Mouse (Mus musculus): ENCODE results near the gene Slc16a9. TPM values are rescaled to one million over a fixed set of nuclear protein-coding genes. Genes with fewer than 3 reads are reported as not detected.
"Not testable (repeated sequence)": the region's sequence is repeated elsewhere in the genome, so short reads cannot be mapped to it uniquely, and the experiment has no call there.

The Slc16a9 gene
- polyA plus RNA-seq, 1 experiment from 2014 or later = 7.2 TPM

DNA sequence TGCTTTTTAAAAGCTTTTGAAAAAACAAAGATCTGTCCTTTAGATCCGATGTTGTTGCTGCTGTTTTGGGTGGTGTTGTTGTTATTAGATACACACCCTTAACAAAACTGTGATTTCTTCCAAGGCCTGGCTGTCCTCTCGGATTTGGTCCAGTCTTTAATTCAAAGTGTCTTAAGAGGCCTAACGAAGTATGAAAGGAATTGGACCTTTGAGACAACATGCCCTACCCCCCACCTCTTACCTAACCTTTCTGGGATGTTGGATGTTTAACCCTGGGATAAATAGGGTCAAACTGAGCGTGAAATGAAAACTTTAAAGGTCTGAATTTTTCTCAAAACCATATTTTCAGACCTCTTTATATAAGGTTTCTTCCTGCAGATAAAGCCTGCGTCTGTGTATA lies 23.9 kb upstream of the Slc16a9 start:
- no peak overlapping the region for H3K9ac ChIP-seq
- H3K4me1 ChIP-seq = peaks cover 18% of the 10 kb centered on the region
- WGBS = 69% methylated on average over 5 of the region's 5 CpGs
- no peaks in the 10 kb centered on the region for H3K36me3 ChIP-seq
- ATAC-seq (ENCODE audit: borderline replicate concordance, extremely low read depth, low FRiP score, low TSS enrichment) = no peak
- no peaks in the 10 kb centered on the region for H3K27me3 ChIP-seq
- no peaks in the 10 kb centered on the region for H3K9me3 ChIP-seq
- no peak overlapping the region for H3K4me2 ChIP-seq
- H3K27ac ChIP-seq = no peak overlapping the region
- no peak overlapping the region for H3K4me3 ChIP-seq

DNA sequence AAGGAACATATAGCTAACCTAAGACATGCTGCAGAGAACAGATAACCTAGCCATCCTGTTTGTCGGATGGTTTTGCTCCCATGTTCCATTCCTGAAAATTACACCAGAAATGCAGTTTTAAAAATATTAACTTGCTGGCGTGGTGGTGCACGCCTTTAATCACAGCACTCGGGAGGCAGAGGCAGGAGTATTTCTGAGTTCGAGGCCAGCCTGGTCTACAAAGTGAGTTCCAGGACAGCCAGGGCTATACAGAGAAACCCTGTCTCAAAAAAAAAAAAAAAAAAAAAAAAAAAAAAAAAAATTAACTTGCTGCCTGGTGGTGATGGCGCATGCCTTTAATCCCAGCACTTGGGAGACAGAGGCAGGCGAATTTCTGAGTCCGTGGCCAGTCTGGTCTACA lies 22.7 kb upstream of the Slc16a9 start:
- not testable (repeated sequence) for H3K27ac ChIP-seq; H3K36me3 ChIP-seq; H3K27me3 ChIP-seq; H3K9ac ChIP-seq; H3K9me3 ChIP-seq; H3K4me2 ChIP-seq; ATAC-seq (ENCODE audit: borderline replicate concordance, extremely low read depth, low FRiP score, low TSS enrichment); H3K4me3 ChIP-seq
- WGBS = 90% methylated on average over 8 of the region's 8 CpGs
- H3K4me1 ChIP-seq = peaks cover 20% of the 10 kb centered on the region

DNA sequence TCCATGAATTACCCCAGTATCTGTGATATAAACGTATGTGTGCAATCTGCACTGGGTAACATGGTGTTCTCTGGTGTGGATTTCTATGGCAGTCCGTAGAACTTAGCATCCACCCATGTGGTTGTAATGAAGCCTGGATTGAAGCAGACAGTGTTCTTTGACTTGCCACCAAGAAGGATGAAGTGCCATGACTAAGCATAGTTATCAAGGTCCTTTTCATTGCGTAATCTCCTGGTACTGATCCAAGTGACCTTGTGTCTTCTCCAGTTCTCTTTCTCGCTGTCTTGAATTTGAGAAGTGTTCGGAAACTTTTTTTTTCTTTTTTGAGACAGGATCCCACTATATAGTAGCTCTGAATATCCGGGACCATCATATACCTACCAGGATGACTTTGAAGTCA lies 20.3 kb upstream of the Slc16a9 start:
- Histone ChIP-seq H3K4me1 (peaks cover 27% of the 10 kb centered on the region), H3K4me2 (no peak overlapping the region), H3K36me3 (no peaks in the 10 kb centered on the region), H3K27me3 (no peaks in the 10 kb centered on the region), H3K4me3 (no peak overlapping the region), H3K9me3 (no peaks in the 10 kb centered on the region), H3K27ac (no peak overlapping the region), H3K9ac (no peak overlapping the region)
- ATAC-seq (ENCODE audit: borderline replicate concordance, extremely low read depth, low FRiP score, low TSS enrichment) = no peak
- WGBS = 61% methylated on average over 6 of the region's 6 CpGs

DNA sequence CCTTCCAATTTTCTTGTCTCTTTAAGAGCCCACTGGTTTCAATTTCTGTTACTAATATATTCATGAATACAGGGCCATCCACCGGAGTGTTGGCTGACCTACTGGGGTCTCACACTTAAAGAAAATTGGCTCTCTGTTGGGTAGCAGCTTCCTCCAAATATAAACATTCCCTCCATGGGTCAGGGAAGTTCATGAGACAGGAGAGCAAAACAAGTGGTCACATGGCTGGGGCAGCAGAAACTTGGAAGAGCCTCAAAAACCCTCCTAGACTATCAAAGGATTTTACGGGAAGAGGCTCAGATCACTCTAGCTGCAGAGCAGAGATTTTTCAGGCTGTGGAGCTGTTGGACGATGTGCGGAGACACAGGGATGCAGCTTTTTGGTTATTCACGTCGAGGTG lies 19.1 kb upstream of the Slc16a9 start:
- H3K27ac ChIP-seq = peak overlapping the region; percentile 55; the same call in 1 of the 2 replicates

DNA sequence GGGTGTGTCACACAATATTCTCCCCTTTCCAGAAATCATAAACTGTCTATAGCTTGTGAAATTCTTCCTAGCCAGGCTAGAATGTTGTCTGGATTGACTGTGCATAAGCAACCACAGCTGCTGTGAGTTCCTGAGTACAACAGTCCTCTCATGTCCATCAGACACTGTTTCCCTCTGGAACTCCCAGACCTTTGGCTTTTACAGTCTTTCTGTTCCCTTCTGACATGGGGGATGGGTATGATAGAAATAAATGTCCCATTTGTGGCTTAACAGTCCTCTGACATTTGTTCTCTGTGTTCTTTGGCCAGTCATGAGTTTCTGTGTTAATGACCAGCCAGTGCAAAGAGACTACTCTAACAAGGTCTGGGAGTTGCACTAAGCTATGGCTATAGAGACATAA lies 18.3 kb upstream of the Slc16a9 start:
- no peaks in the 10 kb centered on the region for H3K27me3 ChIP-seq
- H3K9ac ChIP-seq = no peak overlapping the region
- no peaks in the 10 kb centered on the region for H3K9me3 ChIP-seq
- H3K4me3 ChIP-seq = no peak overlapping the region
- no peaks in the 10 kb centered on the region for H3K36me3 ChIP-seq
- H3K27ac ChIP-seq = peak overlapping the region; percentile 29; the same call in 1 of the 2 replicates
- peaks cover 27% of the 10 kb centered on the region for H3K4me1 ChIP-seq
- no peak overlapping the region for H3K4me2 ChIP-seq
- peak; percentile 79 for ATAC-seq (ENCODE audit: borderline replicate concordance, extremely low read depth, low FRiP score, low TSS enrichment)

More for the DNA sequence above, 19.1 kb upstream of the Slc16a9 start:
- Histone ChIP-seq H3K27me3 (no peaks in the 10 kb centered on the region), H3K4me1 (peaks cover 27% of the 10 kb centered on the region), H3K36me3 (no peaks in the 10 kb centered on the region), H3K9me3 (no peaks in the 10 kb centered on the region), H3K4me3 (no peak overlapping the region), H3K4me2 (no peak overlapping the region), H3K9ac (no peak overlapping the region)
- ATAC-seq (ENCODE audit: borderline replicate concordance, extremely low read depth, low FRiP score, low TSS enrichment) = peak; percentile 69
- 30% methylated on average over 6 of the region's 6 CpGs for WGBS

DNA sequence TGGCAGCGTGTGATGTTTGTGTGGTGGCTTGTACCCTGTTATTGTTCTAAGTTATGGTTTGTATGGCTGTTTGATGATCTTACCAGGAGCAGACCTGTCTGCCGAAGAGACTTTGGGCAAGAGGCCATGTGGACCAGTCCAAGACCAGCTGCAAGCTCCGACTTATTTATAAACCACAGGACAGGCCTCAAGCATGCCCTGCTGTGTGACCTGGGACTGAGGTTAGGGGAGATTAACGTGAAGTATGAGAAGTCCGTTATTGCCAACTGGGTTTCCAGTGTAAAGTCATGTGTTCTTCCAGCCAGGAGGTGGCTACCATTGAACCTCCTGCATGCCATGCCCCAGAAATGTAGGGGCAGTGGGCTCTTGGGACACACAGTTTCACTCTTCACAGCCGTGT lies 14.5 kb upstream of the Slc16a9 start:
- peaks cover 14% of the 10 kb centered on the region for H3K4me1 ChIP-seq
- H3K9me3 ChIP-seq = no peaks in the 10 kb centered on the region
- no peak overlapping the region for H3K4me3 ChIP-seq
- H3K27me3 ChIP-seq = no peaks in the 10 kb centered on the region
- no peaks in the 10 kb centered on the region for H3K36me3 ChIP-seq
- no peak overlapping the region for H3K27ac ChIP-seq
- WGBS = 66% methylated on average over 6 of the region's 6 CpGs
- no peak for ATAC-seq (ENCODE audit: borderline replicate concordance, extremely low read depth, low FRiP score, low TSS enrichment)
- H3K9ac ChIP-seq = no peak overlapping the region
- no peak overlapping the region for H3K4me2 ChIP-seq

DNA sequence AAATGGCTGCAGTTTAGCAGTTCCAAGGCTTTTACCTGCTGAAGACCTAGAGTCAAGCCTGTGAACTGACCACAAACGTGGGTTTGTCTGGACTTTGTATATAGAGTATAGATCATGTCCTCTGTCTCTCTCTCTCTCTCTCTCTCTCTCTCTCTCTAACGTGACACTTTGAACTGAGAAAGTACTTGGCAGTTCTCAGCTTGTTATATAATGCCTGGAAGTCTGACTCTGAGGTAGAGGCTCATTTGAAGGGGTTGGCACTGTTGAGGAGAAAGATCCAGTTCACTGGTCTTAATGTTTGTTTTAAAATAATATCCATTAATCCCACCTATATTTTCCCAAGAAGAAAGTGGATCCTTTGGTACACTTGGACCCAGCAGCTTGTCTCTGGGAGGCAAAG lies 7.0 kb upstream of the Slc16a9 start:
- no peak for ATAC-seq (ENCODE audit: borderline replicate concordance, extremely low read depth, low FRiP score, low TSS enrichment)
- no peaks in the 10 kb centered on the region for H3K36me3 ChIP-seq
- H3K4me2 ChIP-seq = no peak overlapping the region
- H3K27me3 ChIP-seq = 0 out of 2 replicates have a peak, but pooled peaks cover 2% of the 10 kb centered on the region
- no peak overlapping the region for H3K9ac ChIP-seq
- H3K4me3 ChIP-seq = no peak overlapping the region
- H3K4me1 ChIP-seq = no peaks in the 10 kb centered on the region
- no peaks in the 10 kb centered on the region for H3K9me3 ChIP-seq
- 47% methylated on average over 2 of the region's 2 CpGs for WGBS
- no peak overlapping the region for H3K27ac ChIP-seq

DNA sequence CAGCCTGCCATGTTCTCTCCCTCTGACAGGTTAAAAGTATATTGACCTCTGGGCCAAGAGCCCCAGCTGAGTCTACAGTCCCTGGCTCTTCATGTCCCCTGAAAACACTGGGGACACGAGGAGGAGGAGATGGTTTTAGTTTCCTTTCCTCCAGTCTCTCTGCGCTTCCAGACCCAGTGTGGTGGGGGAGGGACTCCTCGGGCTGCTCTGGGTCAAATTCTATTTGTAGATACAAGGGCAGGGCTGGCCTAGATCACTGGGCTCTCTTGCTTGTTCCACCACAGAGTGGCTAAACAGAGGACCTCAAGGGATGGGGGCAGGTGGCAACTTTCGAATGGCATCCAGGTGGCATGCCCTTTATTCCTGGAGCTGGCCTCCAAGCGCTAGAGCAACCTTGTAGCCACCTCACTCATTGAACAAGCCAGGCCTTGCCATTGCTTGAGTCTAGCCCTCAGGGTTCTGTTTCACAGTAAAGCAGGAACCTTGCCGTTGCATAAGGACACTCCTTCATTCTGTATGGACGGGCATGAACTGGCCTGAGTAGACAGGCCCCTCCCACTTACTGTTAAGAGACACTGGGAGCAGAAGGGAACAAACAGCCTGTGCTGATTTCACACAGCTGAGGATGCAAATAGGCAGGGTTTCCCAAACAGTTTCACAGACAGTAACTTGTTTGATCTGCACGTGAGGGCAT lies 2.0 kb upstream of the Slc16a9 start:
- no peak overlapping the region for H3K9ac ChIP-seq
- H3K4me3 ChIP-seq = no peak overlapping the region
- no peaks in the 10 kb centered on the region for H3K36me3 ChIP-seq
- H3K27ac ChIP-seq = no peak overlapping the region
- 43% methylated on average over 8 of the region's 8 CpGs for WGBS
- 0 out of 2 replicates have a peak, but pooled peaks cover 7% of the 10 kb centered on the region for H3K27me3 ChIP-seq
- no peaks in the 10 kb centered on the region for H3K9me3 ChIP-seq
- H3K4me2 ChIP-seq = no peak overlapping the region
- H3K4me1 ChIP-seq = peaks cover 16% of the 10 kb centered on the region
- ATAC-seq (ENCODE audit: borderline replicate concordance, extremely low read depth, low FRiP score, low TSS enrichment) = no peak

DNA sequence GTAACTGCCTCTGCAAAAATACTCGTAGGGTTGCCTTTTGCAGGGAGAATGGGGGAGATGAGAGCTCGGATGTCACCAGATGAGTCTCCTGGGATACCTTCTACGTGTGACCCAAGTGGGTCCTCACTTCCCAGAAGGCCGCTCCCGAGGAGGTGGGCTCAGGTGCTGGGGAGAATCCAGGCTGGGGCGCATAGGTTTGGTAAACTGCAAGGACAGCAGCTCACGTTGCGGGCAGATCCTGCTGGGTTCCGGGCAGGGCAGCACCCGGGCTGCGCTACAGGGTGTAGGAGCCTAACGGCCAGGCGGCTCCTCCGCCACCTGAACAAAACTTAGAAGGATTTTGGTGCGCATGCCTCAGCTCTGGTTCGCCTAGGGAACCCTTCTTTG lies 652 bp downstream of the Slc16a9 start:
- H3K4me1 ChIP-seq = peaks cover 16% of the 10 kb centered on the region
- ATAC-seq (ENCODE audit: borderline replicate concordance, extremely low read depth, low FRiP score, low TSS enrichment) = peak; percentile 23; the same call in 1 of the 2 replicates
- peak overlapping the region; percentile 89 for H3K4me2 ChIP-seq
- no peaks in the 10 kb centered on the region for H3K9me3 ChIP-seq
- WGBS = 2% methylated on average over 16 of the region's 16 CpGs
- no peaks in the 10 kb centered on the region for H3K36me3 ChIP-seq
- H3K4me3 ChIP-seq = peak overlapping the region; percentile 66
- peak overlapping the region; percentile 56 for H3K9ac ChIP-seq
- H3K27me3 ChIP-seq = 0 out of 2 replicates have a peak, but pooled peaks cover 7% of the 10 kb centered on the region
- peak overlapping the region; percentile 61; the same call in 1 of the 2 replicates for H3K27ac ChIP-seq

DNA sequence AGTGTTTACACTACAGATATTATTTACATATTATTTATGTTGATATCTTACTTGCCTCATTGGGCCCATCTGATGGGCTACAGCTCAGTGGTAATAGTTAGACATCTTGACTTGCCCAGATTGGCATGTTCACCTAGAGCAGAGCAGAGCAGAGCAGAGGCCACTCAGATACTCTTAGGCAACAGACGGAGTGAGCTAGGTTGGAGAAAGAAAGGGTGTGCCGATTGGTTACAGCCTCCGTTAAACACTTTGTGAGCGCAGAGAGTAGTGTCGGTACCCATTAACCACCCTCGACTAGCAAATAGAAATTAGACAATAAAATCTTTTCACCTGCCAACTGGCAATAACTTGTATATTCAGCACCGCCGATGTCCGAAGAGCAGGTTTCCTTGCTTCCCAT lies 1.2 kb downstream of the Slc16a9 start:
- peak overlapping the region; percentile 56; the same call in 1 of the 2 replicates for H3K9ac ChIP-seq
- 31% methylated on average over 9 of the region's 9 CpGs for WGBS

DNA sequence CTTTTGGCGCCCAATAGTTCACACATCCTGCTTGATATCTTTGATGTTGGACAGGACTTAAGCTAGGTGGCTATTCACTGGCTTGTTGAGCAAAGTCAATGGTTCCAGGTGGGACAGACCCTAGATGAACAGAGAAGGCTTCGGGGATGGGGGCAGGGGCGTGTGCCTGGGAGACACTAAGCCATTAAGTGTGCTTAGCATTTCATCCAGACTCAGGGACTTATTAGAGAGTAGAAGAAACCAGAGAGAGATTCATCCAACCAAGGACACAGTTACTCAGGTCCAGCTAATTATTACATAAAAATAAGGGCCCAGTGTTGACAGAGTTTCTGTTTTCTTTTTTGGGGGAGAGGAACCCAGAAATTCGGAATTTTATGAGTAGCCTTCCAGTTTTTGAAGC lies 5.5 kb downstream of the Slc16a9 start:
- H3K4me3 ChIP-seq = no peak overlapping the region
- no peaks in the 10 kb centered on the region for H3K27me3 ChIP-seq
- 83% methylated on average over 4 of the region's 4 CpGs for WGBS
- H3K36me3 ChIP-seq = no peaks in the 10 kb centered on the region
- no peak overlapping the region for H3K27ac ChIP-seq
- H3K4me2 ChIP-seq = no peak overlapping the region
- H3K9me3 ChIP-seq = no peaks in the 10 kb centered on the region
- H3K4me1 ChIP-seq = peaks cover 7% of the 10 kb centered on the region
- ATAC-seq (ENCODE audit: borderline replicate concordance, extremely low read depth, low FRiP score, low TSS enrichment) = no peak
- H3K9ac ChIP-seq = no peak overlapping the region

More for the DNA sequence above, 1.2 kb downstream of the Slc16a9 start:
- Histone ChIP-seq H3K4me1 (peaks cover 16% of the 10 kb centered on the region), H3K4me2 (peak overlapping the region; percentile 89), H3K27ac (no peak overlapping the region), H3K4me3 (peak overlapping the region; percentile 66), H3K36me3 (no peaks in the 10 kb centered on the region), H3K27me3 (0 out of 2 replicates have a peak, but pooled peaks cover 7% of the 10 kb centered on the region), H3K9me3 (no peaks in the 10 kb centered on the region)
- no peak for ATAC-seq (ENCODE audit: borderline replicate concordance, extremely low read depth, low FRiP score, low TSS enrichment)

DNA sequence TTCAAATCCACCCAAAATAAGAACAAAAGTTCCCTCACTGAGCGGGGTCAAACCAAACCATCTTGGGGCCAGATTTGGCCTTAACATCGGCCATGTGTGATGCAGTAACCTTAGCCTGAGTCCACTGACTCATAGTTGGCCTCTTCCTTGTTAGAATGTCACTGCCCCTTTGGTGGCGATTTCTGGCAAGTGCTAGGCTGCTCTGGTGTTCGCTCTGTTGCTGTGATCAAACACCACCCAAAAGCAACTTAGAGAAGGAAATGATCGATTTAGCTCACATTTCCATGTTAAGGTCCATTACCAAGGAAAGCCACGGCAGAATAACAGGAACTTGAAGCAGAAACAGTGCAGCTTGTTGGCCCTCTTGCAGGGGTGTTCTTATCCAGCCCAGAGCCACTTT lies 5.9 kb downstream of the Slc16a9 start:
- ATAC-seq (ENCODE audit: borderline replicate concordance, extremely low read depth, low FRiP score, low TSS enrichment) = no peak
- Histone ChIP-seq H3K4me1 (peaks cover 6% of the 10 kb centered on the region), H3K36me3 (no peaks in the 10 kb centered on the region), H3K27me3 (no peaks in the 10 kb centered on the region), H3K4me3 (no peak overlapping the region), H3K9ac (no peak overlapping the region), H3K27ac (no peak overlapping the region), H3K4me2 (no peak overlapping the region), H3K9me3 (no peaks in the 10 kb centered on the region)
- 73% methylated on average over 6 of the region's 6 CpGs for WGBS

Data from lung, embryonic 15.5 days (tissue).